Mouse (Mus musculus): ENCODE data around the gene Fgf15. TPM values are rescaled to one million over a fixed set of nuclear protein-coding genes. Genes with fewer than 3 reads are reported as not detected.

Gene Fgf15
- total RNA-seq, 4 experiments from 2014 or later, result not detected

DNA sequence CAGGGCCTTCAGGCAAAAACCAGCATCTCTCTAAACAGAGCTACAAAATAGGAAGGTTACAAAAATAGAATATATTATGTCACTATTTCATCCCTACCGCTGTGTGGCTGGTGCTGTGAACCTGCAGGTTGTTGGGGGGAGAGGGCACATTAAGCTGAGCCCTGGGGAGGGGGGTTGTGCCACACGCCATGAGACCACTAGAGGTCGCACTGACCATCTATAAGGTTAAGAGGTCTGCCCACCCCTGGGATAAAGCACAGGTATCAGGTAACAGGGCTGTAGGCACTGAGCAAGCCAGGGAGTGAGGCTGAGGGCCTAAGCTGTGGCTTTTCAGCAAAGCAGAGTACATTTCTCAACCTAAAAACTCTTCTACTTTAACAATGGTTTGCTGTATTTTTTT lies 35.4 kb downstream of the Fgf15 start:
- DNase-seq (ENCODE audit: low spot score in 2 of 2), result peak in 1 of 2 experiments; percentile 7

DNA sequence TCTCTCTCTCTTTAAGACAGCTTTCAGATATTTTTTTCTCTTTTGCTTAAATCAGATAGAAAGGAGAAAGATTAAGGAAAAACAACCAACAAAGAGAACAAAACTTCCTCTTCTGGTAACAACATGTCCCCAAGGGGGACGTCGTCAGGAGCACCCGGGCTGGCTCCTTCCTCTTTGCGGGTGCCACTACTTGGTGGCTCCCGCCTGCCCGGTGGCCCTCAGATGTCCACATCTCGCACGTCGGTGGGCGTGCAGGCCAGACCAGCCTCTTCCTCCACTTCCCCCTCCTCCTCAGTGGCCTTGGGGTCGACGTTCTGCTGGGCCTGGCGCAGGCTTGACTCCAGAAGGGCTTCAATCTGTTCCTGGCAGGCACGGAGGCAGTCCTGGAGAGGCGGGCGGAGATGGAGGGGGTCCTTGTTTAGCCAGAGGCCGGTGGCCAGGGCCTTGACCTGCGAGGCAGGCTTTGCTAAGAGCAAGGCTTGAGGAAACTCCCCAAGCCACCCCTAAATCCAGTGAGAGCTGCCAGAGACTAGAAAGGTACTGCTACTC lies 36.1 kb downstream of the Fgf15 start:
- DNase-seq (ENCODE audit: low spot score in 2 of 2), result peak in 1 of 2 experiments; percentile 7

DNA sequence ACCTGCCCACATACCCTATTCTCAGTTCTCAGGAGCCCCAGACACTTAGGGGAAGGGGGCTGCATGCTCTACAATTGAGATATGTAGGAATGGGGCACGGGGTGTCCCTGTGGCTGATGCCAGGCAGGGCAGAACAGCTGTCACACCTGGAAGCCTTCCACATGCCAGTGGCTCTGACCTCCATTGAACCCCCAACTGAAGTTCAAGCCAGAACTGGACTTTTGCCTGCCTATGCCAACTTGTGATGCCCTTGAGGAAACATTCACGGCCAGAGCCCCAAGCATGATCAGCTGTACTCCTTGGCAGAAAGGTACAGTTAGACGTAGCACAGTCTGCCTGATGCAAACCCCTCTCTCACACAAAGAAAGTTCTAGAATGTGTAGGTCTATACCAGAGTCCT lies 37.0 kb downstream of the Fgf15 start:
- DNase-seq (ENCODE audit: low spot score in 2 of 2), result peak in 1 of 2 experiments; percentile 7

DNA sequence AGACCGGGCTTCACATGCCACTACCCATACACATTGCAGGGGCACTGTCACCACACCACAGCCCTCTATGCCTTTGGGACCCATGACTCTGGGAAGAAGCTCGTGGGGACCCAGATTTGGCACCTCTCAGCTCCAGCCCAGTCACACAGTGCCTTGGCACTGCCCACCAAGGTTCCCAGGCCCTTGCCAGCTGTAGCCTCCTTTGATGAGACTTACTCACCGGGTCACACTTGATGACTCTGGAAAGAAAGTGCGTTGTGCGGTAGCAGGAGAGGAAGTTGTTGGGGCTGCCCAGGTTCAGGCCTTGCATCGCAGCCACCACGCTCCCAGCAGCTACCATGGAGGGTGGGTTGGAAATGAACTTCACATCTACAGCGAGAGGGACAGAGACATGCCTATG lies 37.5 kb downstream of the Fgf15 start:
- DNase-seq (ENCODE audit: low spot score in 2 of 2), result no peak

DNA sequence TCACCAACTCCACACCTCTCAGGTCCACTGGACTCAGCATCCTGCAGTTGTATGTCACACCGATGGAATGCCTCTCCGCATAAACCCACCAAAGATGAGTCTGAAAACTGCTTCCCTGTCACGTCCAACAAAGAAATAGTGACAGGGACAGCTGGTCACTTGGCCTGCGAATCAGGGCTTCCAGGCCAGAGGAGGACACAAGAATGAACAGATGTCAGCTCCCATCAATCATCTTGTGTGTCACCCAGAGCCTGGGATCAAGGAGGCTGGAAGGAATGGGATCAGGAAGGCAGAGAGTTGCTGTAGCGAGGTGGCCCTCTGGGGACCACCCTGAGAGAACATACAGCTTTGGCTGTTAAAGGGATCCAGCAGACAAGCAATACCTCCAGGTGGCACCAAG lies 38.6 kb downstream of the Fgf15 start:
- no peak for DNase-seq (ENCODE audit: low spot score in 2 of 2)

DNA sequence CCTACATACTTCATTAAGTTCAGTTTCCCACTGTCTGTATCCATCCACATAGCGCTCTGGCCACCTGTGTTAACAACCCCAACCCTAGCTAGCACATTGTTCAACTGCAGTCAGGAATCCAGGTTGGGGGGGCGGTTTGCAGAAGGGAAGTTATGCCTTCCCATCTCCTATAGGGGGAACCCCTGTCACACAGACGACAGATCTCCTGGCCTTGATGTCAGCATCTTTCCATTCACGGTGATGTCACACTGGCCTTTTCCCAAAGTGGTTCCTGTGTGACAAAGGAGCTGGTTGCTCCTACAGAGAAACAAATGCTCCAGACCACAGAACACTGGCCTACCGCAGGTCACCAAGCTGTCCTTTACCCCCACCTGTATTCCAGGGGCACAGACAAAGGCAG lies 39.2 kb downstream of the Fgf15 start:
- peak in 1 of 2 experiments; percentile 39 for DNase-seq (ENCODE audit: low spot score in 2 of 2)

DNA sequence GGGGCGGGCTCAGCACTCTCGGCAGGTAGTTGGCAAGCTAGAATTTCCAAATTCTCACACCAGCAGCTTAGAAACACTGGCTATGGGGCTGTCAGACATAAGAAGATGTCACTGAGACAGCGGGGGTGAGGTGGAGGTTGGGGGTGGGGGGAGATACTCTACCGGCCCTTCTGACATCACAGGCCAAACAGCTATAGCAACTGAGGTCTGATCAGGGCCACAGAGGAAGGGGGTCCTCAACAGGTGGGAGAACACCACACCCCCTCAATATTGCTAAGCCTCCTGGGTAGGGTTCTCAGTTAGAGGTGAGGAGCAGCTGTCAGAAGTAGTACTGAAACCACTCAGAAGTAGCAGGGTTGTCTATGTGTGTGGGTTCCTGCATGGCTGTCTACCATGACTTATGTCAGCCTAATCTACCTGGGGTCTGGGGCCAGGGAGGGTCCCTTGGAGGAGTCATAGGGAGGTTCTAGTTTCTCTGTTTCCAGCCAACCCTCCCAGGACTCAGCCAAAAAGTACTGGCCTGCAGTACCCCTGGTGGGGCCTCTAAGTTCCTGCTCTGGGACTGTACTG lies 40.1 kb downstream of the Fgf15 start:
- DNase-seq (ENCODE audit: low spot score in 2 of 2), result peak in 1 of 2 experiments; percentile 8

DNA sequence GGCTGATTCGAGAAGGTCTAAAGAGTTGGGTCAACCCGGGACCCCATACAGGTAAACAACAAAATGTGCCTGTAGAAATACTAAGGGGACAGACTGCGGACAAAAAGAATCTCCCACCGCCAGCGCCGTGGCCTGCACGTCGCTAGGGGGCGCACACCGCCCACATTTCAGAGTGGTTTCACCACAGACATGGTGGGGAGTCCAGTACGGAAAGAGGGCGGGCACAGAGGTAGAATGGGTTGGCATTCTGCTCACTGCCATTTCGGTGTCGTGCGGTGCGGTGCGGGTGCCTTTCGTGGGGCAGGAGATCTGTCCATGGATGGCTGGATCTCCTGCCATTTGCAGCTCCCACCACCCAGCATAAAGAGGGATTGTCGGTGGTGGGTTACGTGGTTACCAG lies 41.2 kb downstream of the Fgf15 start:
- peak; percentile 72 to 86 for DNase-seq (ENCODE audit: low spot score in 2 of 2)

DNA sequence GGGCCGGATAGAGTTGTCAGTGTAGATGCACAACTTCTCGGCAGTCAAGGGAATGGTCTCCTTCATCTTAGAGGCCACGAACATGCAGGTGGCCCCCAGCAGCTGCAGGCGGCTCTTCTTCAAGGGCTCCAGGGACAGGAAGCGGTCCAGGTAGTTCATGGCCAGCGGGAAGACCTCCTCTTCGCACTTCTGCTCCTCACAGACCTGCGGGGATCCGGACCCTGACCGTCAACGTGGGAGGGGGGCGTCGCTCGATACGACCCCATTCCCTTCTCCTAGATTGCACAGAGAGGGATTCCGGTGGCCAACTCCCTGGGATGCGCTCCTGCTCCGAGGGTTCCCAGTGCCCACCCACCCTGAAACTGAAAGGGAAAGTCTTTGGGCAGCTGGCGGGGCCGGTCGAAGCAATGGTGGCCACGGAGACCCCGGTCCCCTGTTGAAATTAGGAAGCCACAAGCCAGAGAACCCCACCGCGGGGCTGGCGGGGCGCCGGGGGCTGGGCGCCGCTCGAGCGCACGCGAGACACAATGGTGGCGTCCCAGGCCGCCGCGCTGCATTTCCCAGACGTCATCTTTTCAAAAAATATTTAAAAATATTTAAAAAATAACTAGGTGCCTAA lies 41.7 kb downstream of the Fgf15 start:
- DNase-seq (ENCODE audit: low spot score in 2 of 2), result no peak

DNA sequence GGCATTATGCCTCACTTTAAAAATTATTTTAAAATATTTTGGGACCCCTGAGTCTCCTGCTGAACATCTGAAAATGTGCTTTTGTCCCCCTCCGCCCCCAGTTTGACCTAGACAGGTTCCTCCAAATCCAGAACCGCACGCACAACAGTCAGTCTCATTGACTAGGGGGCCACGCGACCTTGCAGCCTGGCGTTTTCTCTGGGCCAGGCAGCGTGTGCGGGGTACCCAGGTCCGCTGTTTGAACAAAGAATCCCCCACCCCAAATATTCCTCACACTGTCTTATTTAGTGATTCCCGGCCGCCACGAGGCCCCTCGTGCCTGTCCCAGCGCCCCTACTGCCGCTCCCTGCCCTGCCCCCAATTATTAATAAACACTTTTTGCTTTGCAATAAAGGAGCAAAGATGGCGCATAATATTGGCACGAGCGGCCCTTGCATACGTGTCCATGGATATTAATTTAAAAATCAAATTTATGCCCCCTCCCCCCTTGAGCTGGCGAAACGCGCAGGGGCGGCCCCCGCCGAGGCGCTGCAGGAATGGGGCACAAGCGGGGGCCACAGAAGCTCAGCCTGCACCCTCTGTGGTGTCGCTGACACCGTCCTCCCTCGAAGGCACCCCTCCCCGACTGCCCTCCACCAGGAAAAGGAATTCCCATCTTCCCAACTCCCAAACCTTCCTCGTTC lies 42.5 kb downstream of the Fgf15 start:
- DNase-seq (ENCODE audit: low spot score in 2 of 2), result no peak

DNA sequence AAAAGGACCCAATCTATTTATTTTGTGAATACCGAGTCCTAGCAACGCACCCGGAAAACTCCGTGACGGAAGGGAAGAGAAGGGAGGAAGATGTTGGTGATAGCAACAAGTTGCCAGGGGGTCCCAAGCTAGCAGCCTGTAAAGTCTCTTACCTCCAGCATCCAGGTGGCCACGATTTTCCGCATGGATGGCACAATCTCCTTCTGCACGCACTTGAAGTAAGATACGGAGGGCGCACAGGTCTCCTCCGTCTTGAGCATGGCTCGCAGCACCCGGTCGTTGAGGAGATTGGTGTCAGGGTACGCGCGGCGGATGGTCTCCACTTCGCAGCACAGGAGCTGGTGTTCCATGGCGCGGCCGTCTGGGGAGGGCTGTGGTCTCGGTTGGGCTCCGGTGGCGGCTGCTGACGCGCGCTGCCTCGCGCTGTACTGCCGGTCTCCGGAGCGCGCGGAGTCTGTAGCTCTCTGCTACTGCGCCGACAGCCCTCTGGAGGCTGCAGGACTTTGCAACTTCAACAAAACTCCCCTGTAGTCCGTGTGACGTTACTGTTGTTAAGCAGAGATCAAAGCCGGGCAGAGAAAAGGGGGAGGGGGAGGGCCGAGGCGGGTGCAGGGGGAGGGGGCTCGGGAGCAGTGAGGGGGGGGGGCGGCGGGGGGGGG lies 43.1 kb downstream of the Fgf15 start, which contains the start of gene Ccnd1:
Gene Ccnd1 (minus strand): TSS at position 582 of the 659 bp plus-strand sequence.
- DNase-seq (ENCODE audit: low spot score in 2 of 2), result peak in 1 of 2 experiments; percentile 35

DNA sequence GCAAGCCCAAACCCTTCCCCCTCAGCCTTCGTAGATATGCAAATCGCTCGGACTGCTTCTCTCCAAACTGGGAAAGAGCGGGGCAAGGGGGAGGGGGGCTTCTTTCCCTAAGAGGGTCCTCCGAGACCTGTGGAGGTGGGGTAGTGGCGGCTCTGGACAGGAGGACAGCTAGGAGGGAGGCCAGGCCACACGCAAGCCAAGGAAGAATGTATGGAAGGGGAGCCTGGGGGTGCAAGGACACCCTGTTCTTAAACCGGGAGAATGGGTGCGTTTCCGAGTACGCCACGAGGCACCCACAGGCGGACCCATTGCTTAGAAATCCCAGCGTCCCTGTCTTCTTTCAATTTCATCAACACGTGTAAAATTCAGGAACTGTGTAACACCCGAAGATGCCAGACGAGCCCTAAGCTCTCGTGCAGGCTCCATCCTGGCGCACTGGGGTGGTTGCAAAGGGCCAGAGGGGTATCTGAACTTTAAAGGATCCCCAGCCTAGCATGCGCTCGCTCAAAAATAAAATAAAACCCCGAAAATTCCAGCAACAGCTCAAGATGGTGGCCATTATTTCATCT lies 43.8 kb downstream of the Fgf15 start:
- peak in 1 of 2 experiments; percentile 11 for DNase-seq (ENCODE audit: low spot score in 2 of 2)

DNA sequence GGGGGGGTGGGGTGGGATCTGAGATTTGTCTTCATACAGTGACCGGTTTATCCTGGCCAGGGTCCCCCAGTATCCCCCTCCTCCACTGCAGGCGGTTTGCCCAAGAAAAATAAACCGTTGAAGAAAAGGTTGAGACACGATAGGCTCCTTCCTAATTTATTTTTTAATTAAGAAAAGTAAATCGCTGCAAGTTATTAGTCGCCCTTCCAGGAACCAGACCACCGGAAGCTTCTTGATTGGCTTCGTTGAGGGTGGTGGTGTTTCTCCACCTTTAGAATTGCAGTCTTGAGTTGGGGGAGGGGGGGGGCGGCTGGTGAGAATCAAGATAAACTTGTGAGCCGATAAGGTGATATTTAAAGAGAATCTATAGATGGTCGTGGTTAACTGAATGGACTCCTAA lies 44.3 kb downstream of the Fgf15 start:
- DNase-seq (ENCODE audit: low spot score in 2 of 2), result no peak

DNA sequence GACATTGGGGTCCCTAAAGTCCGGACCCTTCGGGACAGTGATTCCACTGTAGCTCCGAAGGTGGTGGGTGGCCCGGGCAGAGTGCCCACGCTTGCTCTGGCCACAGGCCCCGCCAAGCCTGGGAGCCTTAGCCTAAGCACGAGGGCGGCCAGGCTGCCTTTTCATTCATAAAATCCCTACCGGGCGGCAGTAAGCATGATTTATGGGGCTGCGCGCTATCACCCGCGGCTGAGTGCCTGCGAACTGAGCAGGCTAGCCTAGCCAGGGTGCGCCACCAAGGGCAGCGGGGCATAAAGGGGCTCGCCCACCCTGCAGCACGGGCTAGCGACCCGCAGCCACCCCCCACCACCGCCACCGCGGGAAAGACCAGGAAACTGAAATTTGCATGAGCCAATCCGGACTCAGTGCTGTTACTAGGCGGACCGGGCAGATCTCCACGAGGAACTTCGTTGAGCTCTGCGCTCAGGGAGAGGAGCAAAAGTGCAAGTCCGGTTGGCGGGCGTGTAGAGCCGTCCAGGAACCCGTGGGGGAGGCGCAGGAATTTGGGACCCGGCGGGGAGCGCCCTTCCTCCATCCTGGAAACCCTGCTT lies 45.0 kb downstream of the Fgf15 start:
- DNase-seq (ENCODE audit: low spot score in 2 of 2), result peak in 1 of 2 experiments; percentile 51

DNA sequence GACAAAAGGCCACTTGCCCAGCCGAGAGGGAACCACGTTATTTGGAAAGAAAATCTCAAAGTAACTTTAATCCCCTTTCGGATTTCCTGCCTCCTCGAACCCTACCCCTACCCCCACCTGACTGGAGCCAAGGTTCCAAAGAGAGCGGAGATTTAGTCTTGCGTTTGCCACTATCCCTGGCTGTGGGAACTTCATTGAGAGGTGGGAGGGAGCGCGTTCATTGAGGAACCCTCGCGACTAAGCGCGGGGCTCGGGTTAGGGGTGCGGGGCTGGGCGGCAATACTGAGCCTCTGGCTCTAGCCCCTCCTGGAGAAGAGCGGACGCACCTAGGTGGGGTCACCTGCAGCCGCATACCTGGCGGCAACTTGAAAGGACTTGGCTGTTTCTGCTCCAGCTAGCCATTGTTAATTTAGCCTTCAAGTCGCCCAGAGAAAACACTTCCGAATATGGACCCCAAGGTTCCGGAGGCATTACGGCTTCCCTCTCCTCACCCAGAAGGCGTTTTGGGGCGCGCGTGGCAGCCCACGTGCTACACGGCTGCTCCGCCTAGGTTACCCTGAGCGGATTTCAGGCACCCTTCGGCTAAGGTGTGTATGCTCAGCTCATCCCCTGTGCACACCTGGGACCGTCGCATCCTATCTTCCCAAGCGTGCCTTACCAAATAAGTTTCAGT lies 45.9 kb downstream of the Fgf15 start:
- DNase-seq (ENCODE audit: low spot score in 2 of 2), result no peak

DNA sequence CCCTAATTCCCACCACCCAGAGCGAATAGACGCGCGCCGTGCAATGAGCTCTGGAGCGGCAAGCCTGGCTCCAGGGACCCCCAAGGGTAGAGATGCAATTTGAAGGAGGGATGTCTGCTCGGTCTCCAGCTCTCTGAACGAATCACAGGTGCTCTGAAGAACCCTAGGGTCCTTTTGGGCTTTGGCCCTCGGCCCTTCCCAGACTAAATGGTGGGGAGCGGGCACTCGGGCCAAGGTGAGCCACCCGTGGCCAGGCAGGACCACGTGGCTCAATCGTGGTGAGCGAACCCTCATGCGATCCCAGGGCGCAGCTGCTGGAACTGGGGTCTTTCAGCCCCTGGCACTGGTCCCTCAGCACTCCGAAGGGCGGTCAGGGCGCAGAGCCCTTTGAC lies 46.4 kb downstream of the Fgf15 start:
- no peak for DNase-seq (ENCODE audit: low spot score in 2 of 2)

DNA sequence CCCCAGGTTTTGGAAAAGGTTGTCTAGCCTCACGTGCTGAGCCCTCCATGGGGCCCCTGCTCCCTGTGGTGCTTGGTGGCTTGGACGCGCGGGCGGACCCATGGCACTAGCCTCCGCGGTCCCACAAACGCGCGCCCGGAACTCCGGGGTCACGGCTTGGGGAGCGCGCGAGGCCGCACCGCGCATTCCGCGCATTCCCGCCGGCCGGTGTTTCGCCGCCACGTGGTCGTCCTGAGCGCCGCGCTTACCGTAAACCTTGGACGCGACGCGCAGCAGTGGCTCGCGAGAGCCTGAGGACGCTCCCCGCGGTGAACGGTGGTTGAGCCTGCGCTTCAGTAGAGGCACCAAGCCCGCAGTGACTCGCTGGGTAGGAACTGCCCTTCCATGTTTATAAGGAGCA lies 46.9 kb downstream of the Fgf15 start:
- peak in 1 of 2 experiments; percentile 32 for DNase-seq (ENCODE audit: low spot score in 2 of 2)
